Mouse (Mus musculus) heart, embryonic 16.5 days (tissue): ENCODE data around the gene Paqr8. TPM values are rescaled to one million over a fixed set of nuclear protein-coding genes. Genes with fewer than 3 reads are reported as not detected.

Source experiments
- ATAC-seq: fragments of 200-750 bp; cut with Nextera tagmentation; replicated peaks from 2 replicates; pipeline ENCODE4 v1.8.0; 2017; ENCODE audit warnings: moderate number of reproducible peaks; ENCODE audit not compliant: insufficient read depth, low FRiP score; ENCODE audit errors: extremely low read depth
- H3K27ac ChIP-seq: fragments of 300-500 bp; sonication (generic); 2 replicates; pipeline ENCODE4 v1.5.1; 2014; ENCODE audit warnings: mild to moderate bottlenecking, low read length, control low read depth, moderate library complexity
- H3K27me3 ChIP-seq: fragments of 300-500 bp; sonication (generic); 2 replicates; pipeline ENCODE4 v1.6.1; 2014; ENCODE audit warnings: low read length, mixed read lengths; ENCODE audit not compliant: control insufficient read depth, insufficient read depth
- H3K36me3 ChIP-seq: fragments of 300-500 bp; sonication (generic); 2 replicates; pipeline ENCODE4 v1.6.1; 2014; ENCODE audit not compliant: control insufficient read depth, insufficient read depth
- H3K4me1 ChIP-seq: fragments of 300-500 bp; sonication (generic); 2 replicates; pipeline ENCODE4 v1.6.1; 2014; ENCODE audit warnings: low read length, mixed read lengths; ENCODE audit not compliant: control insufficient read depth, insufficient read depth
- H3K4me2 ChIP-seq: fragments of 300-500 bp; sonication (generic); 2 replicates; pipeline ENCODE4 v1.6.1; 2014; ENCODE audit warnings: low read depth, mild to moderate bottlenecking, control low read depth, low read length
- H3K4me3 ChIP-seq: fragments of 300-500 bp; sonication (generic); 2 replicates; pipeline ENCODE4 v1.5.1; 2014; ENCODE audit warnings: mild to moderate bottlenecking, control low read depth, low read length
- H3K9ac ChIP-seq: fragments of 300-500 bp; sonication (generic); 2 replicates; pipeline ENCODE4 v1.6.1; 2014; ENCODE audit warnings: low read length, control low read depth
- H3K9me3 ChIP-seq: fragments of 300-500 bp; sonication (generic); replicated peaks from 2 replicates; pipeline ENCODE4 v1.6.1; 2016; ENCODE audit warnings: low read length; ENCODE audit not compliant: control insufficient read depth
- WGBS: fragments of 180-500 bp; shearing (Covaris S2); extraction: QIAGEN DNeasy Blood & Tissue Kit; methylation state at CpG from one replicate; pipeline ENCODE4 v1.1.7; 2014; 5-methylcytosine and 5-hydroxymethylcytosine counted together
- polyA plus RNA-seq: library from polyadenylated mRNA; unstranded; fragments of >200 nt; fragmentation: Nextera tagmentation; extraction: Ambion mirVana; gene quantifications from 2 replicates; pipeline ENCODE4 v1.2.1, GENCODE M21; 2015

Gene Paqr8
- polyA plus RNA-seq: 2.0 and 2.5 TPM in 2 replicates

GRCm38 (mm10) chr1:20890404-20890921 is at the start of gene Paqr8:
TSS of gene Paqr8 (plus strand) at chr1:20890606.
- peak; percentile 99 for ATAC-seq
- H3K27me3 ChIP-seq: no peaks in the 10 kb centered on the region
- peak within 1 kb of the TSS; percentile 82 for H3K4me3 ChIP-seq
- peaks cover 3% of the 10 kb centered on the region; the same call in 1 of the 2 replicates for H3K4me1 ChIP-seq
- H3K9me3 ChIP-seq: no peaks in the 10 kb centered on the region
- 0% methylated on average over 36 of the region's 37 CpGs for WGBS
- H3K4me2 ChIP-seq: peak within 1 kb of the TSS; percentile 95
- peak within 1 kb of the TSS; percentile 80 for H3K27ac ChIP-seq
- H3K9ac ChIP-seq: peak within 1 kb of the TSS; percentile 81
- H3K36me3 ChIP-seq: no peaks in the 10 kb centered on the region

- H3K4me1 ChIP-seq: no peaks in the 10 kb centered on the region
- no peak overlapping the region for H3K4me2 ChIP-seq
- peaks cover 8% of the 10 kb centered on the region for H3K9me3 ChIP-seq
- H3K27ac ChIP-seq: no peak overlapping the region
- H3K9ac ChIP-seq: no peak overlapping the region
- no peaks in the 10 kb centered on the region for H3K36me3 ChIP-seq
- H3K4me3 ChIP-seq: no peak overlapping the region
- no peak for ATAC-seq
- 73% methylated on average over 7 of the region's 7 CpGs for WGBS
- no peaks in the 10 kb centered on the region for H3K27me3 ChIP-seq
These were observed 33.2 kb upstream of the Paqr8 start for GRCm38 (mm10) chr1:20856924-20857902.

- Histone ChIP-seq H3K4me3 (no peak overlapping the region), H3K27me3 (no peaks in the 10 kb centered on the region), H3K9me3 (no peaks in the 10 kb centered on the region), H3K4me2 (no peak overlapping the region), H3K27ac (no peak overlapping the region), H3K36me3 (no peaks in the 10 kb centered on the region), H3K4me1 (no peaks in the 10 kb centered on the region), H3K9ac (no peak overlapping the region)
- ATAC-seq: no peak
- 70% methylated on average over 3 of the region's 3 CpGs for WGBS
These were observed 29.6 kb upstream of the Paqr8 start for GRCm38 (mm10) chr1:20860775-20861174.

- Histone ChIP-seq H3K36me3 (no peaks in the 10 kb centered on the region), H3K4me1 (no peaks in the 10 kb centered on the region), H3K4me2 (no peak overlapping the region), H3K9ac (no peak overlapping the region), H3K27me3 (no peaks in the 10 kb centered on the region), H3K4me3 (no peak overlapping the region), H3K9me3 (no peaks in the 10 kb centered on the region), H3K27ac (no peak overlapping the region)
- ATAC-seq: no peak
- 91% methylated on average over 3 of the region's 3 CpGs for WGBS
These were observed 28.5 kb upstream of the Paqr8 start for GRCm38 (mm10) chr1:20861865-20862264.

GRCm38 (mm10) chr1:20863452-20864172 is 26.8 kb upstream of the Paqr8 start:
- H3K27ac ChIP-seq: no peak overlapping the region
- H3K9ac ChIP-seq: no peak overlapping the region
- H3K9me3 ChIP-seq: no peaks in the 10 kb centered on the region
- WGBS: 40% methylated on average over 5 of the region's 5 CpGs
- no peaks in the 10 kb centered on the region for H3K27me3 ChIP-seq
- H3K36me3 ChIP-seq: no peaks in the 10 kb centered on the region
- peaks cover 6% of the 10 kb centered on the region for H3K4me1 ChIP-seq
- no peak for ATAC-seq
- no peak overlapping the region for H3K4me2 ChIP-seq
- no peak overlapping the region for H3K4me3 ChIP-seq

- H3K9ac ChIP-seq: no peak overlapping the region
- H3K4me1 ChIP-seq: peaks cover 14% of the 10 kb centered on the region
- H3K27ac ChIP-seq: no peak overlapping the region
- ATAC-seq: 0 out of 2 replicates have a peak, but pooled peaks have one; percentile 60
- no peak overlapping the region for H3K4me3 ChIP-seq
- WGBS: 36% methylated on average over 8 of the region's 8 CpGs
- no peaks in the 10 kb centered on the region for H3K9me3 ChIP-seq
- H3K27me3 ChIP-seq: no peaks in the 10 kb centered on the region
- no peaks in the 10 kb centered on the region for H3K36me3 ChIP-seq
- no peak overlapping the region for H3K4me2 ChIP-seq
These were observed 23.0 kb upstream of the Paqr8 start for GRCm38 (mm10) chr1:20867241-20867902.

- no peaks in the 10 kb centered on the region for H3K36me3 ChIP-seq
- no peak overlapping the region for H3K4me2 ChIP-seq
- 72% methylated on average over 9 of the region's 9 CpGs for WGBS
These were observed 22.4 kb upstream of the Paqr8 start for GRCm38 (mm10) chr1:20868036-20868435.

GRCm38 (mm10) chr1:20870887-20871286 is 19.5 kb upstream of the Paqr8 start:
- 72% methylated on average over 2 of the region's 2 CpGs for WGBS
- Histone ChIP-seq H3K4me3 (no peak overlapping the region), H3K27me3 (no peaks in the 10 kb centered on the region), H3K9ac (no peak overlapping the region), H3K4me2 (no peak overlapping the region), H3K9me3 (no peaks in the 10 kb centered on the region), H3K36me3 (no peaks in the 10 kb centered on the region), H3K4me1 (peaks cover 16% of the 10 kb centered on the region), H3K27ac (no peak overlapping the region)
- no peak for ATAC-seq

More at GRCm38 (mm10) chr1:20868036-20868435, 22.4 kb upstream of the Paqr8 start:
- ATAC-seq: no peak
- Histone ChIP-seq H3K4me3 (no peak overlapping the region), H3K4me1 (peaks cover 16% of the 10 kb centered on the region), H3K9me3 (no peaks in the 10 kb centered on the region), H3K9ac (no peak overlapping the region), H3K27ac (no peak overlapping the region), H3K27me3 (no peaks in the 10 kb centered on the region)
